Mouse (Mus musculus): ENCODE data around the gene Ddx3y.

Ddx3y gene

DNA sequence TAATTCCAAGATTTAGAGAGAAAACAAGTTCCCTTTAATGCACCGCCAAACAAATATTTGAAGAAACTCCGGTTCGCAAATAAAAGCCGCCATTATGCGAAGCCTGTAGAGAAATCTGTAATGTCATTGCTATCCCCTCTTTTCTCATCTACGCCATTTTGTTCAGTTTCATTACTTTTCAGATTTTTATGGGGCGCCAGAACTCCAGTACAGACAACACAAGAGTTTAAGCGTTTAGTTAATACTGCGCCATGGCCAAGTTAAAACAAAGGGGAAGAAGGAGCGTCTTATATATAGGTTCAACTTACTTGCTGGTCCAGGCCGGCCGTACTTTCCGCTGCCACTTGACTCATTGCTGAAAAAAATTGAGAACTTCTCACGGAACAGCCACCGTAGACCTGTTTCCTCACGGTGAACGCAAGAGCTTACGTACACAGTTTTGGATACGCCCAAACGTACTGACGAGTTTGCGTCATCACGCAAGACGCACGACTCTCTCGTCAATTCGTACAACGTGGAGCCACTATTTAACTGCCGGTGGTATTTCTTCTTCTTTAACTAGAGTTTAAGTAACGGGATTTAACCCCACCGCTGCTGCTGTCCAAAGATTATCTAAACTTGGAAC is at the start of gene Ddx3y:
Ddx3y (minus strand) TSS at position 459 of the 625 bp plus-strand sequence.
- DNase-seq (ENCODE audit: low read depth) = peak; percentile 82

DNA sequence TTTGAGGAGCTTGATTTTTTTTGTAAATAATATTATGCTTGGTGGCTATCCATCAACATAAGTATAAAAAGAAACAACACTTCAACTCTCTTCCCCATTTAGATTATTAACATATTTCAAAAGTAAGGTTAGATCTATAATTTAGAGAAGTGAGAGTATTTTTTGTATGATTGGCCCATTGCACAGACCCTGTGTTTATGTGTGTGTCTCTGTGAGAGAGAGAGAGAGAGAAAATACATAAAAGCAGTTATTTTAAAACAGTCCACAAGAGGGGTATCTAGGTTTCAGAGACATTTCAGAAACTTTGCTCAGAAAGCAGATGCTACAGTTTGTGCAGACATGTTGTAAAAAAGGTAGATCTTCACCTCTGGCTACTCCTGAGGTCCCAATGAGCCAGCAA is 7.3 kb upstream of the Ddx3y start:
- no peak for DNase-seq (ENCODE audit: low read depth)

DNA sequence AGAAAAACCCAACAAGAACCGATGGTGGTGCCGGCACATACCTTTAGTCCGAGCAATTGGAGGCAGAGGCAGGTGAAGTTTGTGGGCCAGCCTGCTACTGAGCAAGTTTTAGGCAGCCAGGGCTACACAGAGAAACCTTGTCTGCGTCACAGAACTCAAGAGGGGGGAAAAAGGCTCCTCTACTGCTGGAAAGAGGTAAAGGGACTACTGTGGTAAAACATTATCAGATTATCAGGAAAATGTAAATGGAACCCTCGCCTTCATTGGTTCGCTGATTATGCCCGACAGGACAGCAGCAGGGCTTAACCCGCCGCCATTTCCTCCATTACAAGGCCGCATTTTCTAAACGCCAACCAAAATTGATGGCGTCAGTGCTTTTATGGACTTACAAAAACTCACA is 694 bp downstream of the Ddx3y start:
- DNase-seq (ENCODE audit: low read depth) = peak; percentile 29

DNA sequence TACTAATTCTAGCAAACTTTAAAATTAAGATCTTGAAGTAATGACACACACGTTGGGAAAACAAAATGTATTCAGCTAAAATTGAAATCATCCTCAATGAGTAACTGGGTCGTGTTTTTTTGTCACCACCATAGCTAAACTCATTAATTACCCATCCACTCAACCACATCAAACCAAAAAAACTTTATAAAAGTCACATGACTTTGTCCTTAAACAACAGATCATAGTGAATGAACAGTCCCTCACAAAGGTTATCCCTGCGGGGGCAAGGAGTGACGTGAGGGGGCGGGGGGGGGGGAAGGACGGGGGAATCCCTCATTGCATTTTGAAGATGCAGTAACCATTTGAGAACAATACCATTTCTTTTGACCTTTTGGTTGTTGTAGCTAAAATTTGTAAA is 40.3 kb downstream of the Ddx3y start:
- DNase-seq (ENCODE audit: low read depth) = no peak

DNA sequence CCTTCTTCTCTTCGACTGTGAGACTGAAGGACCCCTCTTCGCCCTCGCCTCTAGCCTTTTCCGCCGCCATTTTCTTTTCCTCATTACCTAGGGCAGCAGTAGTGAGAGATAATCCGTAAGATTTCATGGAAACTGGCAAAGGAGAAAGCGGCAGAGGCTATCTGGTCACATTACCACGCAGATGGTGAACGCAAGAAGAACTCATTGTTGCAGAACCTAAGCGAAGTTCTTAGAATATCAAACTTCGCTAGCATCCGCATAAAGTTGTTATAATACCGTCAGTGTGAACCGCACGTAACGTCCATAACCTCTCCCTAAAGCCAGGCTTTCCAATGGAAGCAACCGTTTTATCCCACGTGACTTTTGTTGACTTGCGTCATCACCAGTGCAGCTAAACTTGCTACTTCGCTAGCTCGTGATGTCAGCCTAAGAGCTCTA is 41.0 kb downstream of the Ddx3y start, which contains the start of gene Uty:
Uty (minus strand) TSS at position 334 of the 438 bp plus-strand sequence.
- peak; percentile 78 for DNase-seq (ENCODE audit: low read depth)

DNA sequence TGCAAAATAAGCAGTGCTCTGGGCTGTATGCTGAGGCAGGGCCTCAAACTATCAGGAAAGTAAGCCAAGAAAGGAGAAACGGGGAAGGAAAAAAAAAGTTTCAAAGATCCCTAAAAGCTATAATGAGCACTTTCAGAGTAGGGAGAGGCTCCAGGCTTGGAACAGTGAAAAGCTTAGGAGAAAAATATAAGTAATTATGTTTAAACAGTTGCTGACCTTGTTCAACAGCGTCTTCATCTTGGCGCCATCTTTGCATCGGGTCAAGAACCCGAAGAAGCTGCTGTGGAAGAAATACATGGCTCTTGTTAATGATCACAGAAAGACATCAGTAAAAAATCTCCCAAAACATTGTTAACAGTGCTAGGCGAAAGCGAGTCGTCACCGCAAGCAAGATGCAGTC is 41.5 kb downstream of the Ddx3y start:
- DNase-seq (ENCODE audit: low read depth) = peak; percentile 18

DNA sequence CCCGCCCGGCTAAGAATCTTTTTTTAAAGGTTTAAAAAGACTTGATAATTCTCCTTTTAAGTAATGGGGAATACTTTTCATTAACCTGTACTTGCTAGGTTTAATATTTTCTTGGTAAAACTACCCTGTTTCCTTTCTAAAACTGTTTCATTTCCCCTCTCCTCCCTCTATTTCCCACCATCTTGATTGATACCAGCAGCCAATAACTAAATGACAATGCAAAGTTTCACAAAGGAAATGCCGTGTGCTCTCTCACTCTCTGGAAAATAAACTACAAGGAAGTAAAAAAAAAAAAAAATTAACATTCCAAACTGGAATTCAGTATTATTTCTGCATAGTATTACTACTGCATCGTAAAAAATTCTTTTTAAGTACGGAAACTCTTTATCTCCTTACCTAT is 42.0 kb downstream of the Ddx3y start:
- no peak for DNase-seq (ENCODE audit: low read depth)

DNA sequence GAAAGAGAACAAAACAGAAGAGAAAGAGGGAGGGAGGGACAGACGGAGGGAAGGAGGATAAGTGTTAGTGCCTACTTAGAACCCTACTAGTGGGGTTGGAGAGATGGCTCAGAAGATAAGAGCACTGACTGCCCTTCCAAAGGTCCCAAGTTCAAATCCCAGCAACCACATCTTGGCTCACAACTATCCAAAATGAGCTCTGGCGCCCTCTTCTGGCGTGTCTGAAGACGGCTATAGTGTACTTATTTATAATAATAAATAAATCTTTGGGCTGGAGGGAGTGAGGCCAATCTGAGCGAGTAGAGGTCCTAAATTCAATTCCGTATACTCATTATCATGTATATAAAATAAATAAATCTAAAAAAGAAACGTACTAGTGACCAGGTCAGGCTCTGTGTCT is 66.4 kb downstream of the Ddx3y start:
- peak; percentile 1 for DNase-seq (ENCODE audit: low read depth)

Measured in NIH3T3 (cell line).